Mouse (Mus musculus): ENCODE results near the gene Gm8994.
"Not testable (repeated sequence)": the region's sequence is repeated elsewhere in the genome, so short reads cannot be mapped to it uniquely, and the experiment has no call there.

The Gm8994 gene

DNA sequence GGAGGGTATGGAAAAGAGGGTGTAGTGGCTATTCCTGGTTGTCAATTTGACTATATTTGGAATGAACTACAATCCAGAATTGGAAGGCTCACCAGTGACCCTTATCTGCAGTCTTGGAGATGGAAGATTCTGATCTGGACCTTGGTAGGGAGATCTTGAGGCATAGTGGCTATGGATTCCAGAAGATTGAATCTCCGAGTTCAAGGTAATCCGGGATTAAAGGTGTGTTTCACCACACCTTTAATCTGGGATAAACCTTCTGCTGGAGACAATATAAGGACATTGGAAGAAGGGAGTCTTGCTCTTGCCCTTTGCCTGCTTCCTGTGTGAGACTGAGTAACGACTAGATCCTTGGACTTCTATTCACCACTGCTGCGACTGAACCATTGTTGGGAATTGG is at the start of gene Gm8994:
TSS of gene Gm8994 (plus strand) at position 301 of the 400 bp plus-strand sequence.
- in situ Hi-C loops (cut with MseI, MboI): not testable (repeated sequence)

DNA sequence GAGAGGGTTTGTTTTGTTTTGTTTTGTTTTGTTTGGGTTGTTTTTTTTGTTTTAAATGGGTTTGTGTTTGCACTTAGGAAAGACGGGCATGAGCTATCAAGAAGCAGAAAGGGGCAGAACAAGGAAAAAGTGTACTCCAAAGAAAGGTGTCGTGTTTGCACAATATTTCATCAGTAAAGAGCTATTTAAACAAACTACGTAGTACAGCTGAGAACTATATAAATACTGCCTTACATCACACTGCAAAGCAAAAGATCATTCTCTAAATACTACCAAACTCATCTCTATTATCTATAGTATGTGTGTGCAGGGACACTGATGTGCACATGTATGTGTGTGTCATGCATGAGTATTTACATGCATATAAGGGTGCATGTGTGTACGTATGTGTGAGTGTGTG is 49.7 kb upstream of the Gm8994 start:
- in situ Hi-C loops (cut with MseI, MboI): no loop called here

DNA sequence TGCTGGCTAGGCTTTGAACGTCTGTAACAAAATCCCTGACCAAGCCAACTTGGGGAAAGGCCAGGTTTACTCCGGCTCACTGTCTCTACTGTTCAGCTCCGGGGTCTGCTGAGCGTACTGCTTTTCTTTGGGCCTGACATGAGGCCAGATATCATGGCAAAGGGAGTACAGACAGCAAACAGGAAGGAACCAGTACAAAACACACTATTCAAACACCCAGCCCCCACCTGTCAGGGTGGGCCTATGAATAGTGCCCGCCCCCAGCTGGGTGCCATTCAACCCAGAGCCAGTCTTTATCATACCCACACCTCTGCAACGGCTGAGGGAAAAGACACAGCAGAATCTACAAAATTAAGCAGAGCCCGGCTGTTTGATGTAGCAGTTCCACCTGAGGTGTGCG is 42.8 kb upstream of the Gm8994 start:
- in situ Hi-C loops (cut with MseI, MboI): no loop called here

DNA sequence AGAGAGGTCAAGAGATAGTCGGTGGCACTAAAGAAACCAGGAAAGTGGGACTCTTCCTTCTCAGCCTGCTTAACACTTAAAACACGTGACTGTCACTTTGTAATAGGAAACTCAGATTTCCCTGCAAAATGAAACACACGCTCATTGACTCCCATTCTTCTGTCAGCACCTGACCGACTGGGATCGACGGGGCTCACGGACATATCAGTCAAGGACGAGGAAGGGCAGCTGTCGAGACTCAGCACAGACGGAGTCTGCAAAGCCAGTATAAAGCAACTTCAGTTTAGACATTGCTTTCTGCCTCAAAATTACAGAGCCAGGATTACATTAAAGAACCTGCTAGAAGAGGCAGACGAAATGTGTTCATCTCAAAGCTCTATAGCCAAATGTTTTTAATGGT is 41.2 kb upstream of the Gm8994 start:
- in situ Hi-C loops (cut with MseI, MboI): no loop called here

DNA sequence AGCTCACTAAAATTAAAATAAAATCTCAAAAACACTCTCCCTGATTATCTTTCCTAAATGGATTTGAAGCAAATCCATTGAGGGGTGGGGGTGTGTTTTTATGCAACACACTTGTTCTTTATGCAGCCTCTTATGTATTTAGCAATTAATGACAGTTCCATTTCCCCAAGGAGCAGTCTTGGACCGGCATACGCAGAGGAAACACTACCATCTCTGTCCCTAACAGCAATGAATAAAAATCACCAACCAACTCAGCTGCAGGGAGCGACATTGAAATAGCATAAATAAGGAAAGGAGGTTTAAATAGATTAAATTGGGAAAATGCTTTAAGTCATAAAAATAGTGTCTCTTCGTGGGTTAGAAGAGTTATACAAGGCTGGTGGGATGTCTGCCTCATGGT is 40.8 kb upstream of the Gm8994 start:
- in situ Hi-C loops (cut with MseI, MboI): no loop called here

DNA sequence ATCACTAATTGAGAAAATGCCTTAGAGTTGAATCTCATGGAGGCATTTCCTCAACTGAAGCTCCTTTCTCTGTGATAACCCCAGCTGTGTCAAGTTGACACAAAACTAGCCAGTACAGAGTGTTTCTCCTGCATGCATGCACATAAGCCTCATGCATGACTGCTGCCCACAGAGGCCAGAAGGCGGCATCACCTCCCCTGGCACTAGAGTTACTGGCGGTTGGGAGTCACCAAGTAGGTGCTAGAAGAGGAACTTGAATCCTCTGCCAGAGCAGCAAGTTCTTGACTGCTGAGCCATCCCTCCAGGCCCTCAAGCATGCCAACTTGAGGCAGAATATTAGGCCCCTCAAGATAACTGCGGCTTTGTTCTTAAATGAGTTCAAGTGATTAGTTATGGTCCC is 35.9 kb upstream of the Gm8994 start:
- in situ Hi-C loops (cut with MseI, MboI): no loop called here

DNA sequence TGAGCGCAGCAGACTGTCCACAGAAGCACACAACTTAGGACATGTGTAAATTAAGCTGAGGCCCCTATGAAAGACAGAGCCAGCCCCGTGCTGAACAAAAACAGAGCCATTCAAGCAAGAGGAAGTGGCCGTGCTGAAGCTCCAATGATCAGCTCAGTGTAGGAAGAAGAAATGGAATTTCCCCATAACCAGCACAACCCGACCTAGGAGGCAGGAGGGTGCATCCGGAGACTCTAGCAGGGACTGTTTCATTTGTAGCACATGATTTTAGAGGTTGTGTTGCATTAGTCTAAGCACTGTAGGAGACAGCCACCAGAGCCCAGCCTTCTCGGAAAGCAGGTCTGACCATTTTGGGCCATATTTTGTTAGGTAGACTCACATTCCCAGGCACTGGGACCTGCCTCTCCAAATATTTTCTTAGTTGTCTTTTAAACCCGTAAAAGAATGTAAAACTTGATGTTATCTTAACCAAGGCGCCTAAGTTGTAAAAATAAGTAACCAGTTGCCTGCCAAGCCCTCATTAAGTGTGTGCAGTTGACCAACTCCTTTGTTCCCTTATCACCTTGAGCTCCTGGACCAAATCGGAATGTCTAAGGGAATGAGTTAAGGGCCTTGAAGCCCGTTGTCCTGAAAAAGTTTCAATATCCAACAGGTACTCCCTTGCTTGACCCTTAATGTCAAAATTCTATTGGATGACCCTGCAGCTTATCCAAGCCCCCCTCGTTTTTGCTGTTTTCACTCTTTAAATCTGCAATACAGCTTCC is 35.2 kb upstream of the Gm8994 start:
- in situ Hi-C loops (cut with MseI, MboI): no loop called here

DNA sequence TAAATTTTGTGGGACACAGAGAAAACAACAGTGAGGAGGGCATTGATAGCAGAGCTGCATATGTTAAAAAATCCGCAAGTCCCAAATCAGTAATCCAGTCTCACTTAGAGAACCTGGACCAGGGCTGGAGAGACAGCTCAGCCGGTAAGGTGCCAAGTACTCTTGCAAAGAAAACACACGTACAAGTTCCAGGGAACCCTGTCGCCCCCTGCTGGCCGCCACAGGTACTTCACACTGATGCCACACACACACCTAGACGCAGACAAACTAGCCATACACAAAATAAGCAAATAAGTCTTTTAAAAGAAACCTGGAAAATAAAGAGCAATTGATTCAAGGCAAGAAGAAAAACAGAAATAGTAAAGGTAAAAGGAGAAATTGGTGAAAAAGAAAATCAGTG is 33.6 kb upstream of the Gm8994 start:
- in situ Hi-C loops (cut with MseI, MboI): no loop called here

DNA sequence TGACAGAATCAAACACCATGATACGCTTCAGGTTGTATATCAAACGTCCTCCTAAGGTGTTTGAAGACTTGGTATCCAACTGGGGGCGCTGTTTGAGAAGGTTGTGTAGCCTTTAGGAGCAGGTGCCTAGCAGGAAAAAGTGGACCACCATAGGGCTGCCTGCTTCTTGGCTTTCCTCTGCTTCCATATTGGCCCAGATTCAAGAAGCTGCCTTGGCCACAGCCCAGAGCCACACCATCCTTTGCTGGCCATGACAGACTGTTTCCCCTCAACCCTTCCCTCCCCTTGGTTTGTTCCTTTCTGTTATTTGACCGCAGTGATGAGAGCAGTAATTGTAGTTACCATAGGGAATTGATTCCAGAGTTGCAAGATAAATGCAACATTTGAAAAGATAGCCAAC is 31.5 kb upstream of the Gm8994 start:
- in situ Hi-C loops (cut with MseI, MboI): no loop called here

DNA sequence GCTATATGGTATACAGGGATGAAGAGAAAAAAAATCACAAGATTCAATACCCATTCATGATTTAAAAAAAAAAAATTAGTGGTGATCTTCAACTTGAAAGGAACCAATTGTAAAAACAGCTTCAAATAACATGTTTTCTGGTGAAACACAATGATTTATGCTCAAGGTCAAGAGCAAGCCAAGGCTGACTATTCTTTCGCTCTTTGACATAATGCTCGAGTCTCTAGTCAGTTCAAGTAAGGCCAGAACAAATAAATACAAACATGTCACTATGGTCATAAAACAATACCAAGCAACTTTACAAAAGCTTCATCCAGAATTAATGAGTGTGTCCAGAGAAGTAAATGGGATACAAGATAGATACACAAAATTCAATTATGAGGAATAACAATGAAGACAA is 31.1 kb upstream of the Gm8994 start:
- in situ Hi-C loops (cut with MseI, MboI): no loop called here

DNA sequence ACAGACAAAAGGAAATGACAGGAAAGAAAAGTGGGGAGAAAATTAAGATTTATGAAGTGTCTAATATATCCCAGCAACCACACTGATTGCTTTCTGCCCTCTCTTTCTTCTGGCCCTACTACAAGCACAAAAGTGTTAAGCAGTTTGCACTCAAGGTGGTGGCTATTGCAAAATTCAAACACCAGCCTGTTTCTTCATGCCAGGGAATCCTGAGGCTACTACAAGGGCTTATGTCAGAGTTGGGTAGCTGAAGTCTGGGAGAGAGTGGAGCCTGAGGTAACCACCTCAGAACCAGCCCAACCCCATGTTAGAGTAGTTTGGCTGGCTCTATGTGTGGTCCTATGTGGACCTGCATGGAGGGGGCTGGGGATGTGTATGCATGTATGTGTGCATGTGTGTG is 23.8 kb upstream of the Gm8994 start:
- in situ Hi-C loops (cut with MseI, MboI): no loop called here

DNA sequence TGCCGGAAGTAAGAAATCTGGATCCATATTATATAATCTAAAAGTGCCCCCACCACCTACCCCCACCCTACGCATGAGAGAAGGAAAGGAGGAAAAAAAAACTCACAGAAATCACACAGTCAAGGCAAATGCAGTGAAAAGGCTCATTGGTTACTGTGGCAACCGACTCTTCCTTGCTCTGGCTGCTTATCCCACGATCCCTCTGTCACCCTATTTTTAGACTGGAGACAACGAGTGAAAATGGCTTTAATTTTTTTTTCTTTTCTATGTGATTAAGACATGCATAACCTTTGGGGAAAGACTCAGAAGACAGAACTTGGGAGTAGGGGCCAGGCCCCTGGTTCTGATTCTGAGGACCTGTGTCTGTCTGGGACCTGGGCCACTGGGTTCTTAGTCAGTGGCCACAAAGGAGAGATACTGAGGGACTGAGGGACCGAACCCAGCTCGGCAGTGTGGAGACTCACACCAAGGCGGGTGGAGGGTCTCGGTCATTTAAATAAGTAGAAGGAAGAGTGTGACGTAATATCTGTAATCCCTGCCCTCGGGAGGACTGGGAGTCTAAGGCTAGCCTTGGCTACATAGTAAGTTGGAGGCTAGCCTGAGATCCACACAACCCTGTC is 22.9 kb upstream of the Gm8994 start:
- in situ Hi-C loops (cut with MseI, MboI): no loop called here

DNA sequence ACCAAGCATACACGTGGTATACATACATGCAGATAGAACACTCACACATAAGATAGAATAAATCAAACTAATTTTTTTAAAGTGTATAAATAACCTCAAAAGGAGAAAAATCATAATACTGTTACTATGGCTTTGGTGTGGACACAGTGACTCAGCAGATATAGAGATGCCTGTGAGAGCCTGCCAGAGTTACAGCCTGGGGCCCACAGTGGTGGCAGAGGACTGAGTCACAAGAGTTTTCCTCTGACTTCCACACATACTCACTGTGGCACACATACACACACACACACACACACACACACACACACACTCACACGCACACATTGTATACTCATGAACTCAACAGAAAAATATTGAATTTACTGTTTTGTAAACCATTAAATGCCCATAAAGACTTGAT is 17.9 kb upstream of the Gm8994 start:
- in situ Hi-C loops (cut with MseI, MboI): no loop called here

DNA sequence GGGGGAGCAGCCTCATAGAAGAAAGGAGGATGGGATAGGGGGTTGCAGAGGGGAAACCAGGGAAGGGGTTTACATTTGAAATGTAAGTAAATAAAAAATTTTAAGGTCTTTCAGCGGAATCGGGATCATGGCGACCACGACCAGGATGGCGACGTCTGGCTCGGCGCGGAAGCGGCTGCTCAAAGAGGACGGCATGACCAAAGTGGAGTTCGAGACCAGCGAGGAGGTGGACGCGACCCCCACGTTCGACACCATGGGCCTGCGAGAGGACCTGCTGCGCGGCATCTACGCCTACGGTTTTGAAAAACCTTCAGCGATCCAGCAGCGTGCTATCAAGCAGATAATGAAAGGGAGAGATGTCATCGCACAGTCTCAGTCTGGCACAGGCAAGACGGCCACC is 1.1 kb downstream of the Gm8994 start:
- in situ Hi-C loops (cut with MseI, MboI): not testable (repeated sequence)

DNA sequence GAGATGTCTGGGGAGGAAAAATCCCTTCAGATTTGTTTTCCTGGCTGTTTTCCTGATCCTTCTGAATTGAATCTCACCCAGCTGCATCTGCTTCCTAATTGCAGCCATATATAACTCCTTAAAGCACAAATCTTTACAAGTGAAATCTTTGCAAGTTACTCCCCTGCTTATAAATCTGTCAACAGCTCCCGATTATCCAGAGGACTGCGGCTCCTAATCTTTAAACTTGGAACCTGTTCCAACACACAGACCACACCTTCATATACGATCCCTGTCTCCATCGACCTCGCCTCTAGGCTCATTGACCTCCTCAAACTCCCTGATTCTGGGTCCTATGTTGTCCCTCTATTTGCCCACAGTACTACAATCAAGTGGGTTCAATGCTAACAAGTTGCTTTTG is 13.3 kb downstream of the Gm8994 start:
- in situ Hi-C loops (cut with MseI, MboI): no loop called here

DNA sequence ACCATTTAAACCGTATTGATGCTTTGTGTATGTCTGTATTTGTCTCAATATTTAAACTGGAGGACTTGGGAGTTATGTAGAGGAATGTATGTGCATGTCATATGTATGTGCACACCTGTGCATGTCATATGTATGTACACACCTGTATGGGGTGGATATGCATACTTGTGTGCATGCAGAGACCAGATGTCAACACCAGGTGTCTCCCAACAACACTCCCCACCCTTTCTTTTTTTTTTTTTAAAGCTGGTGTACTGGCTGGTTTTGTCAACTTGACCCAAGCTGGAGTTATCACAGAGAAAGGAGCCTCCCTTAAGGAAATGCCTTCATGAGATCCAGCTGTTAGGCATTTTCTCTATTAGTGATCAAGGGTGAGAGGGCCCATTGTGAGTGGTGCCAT is 13.8 kb downstream of the Gm8994 start:
- in situ Hi-C loops (cut with MseI, MboI): no loop called here

DNA sequence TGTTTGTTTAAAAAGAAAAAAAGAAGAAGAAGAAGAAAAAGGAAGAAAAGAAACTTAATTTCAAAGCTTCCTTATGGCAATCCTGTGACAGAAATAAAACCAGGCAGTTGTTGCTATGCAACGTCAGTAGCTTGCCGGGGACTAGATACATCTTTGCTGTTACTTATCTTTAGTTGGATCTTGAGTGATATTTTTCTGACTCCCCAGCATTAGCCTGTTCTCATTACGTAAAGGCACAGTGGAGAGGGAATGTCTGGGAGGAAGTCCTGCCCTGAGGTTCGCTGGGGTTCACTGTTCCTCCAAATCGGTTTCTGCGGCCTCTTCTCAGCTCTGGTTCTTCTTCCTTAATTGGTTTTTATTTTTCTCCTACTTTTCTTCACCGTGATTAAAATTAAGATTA is 16.5 kb downstream of the Gm8994 start:
- in situ Hi-C loops (cut with MseI, MboI): no loop called here

DNA sequence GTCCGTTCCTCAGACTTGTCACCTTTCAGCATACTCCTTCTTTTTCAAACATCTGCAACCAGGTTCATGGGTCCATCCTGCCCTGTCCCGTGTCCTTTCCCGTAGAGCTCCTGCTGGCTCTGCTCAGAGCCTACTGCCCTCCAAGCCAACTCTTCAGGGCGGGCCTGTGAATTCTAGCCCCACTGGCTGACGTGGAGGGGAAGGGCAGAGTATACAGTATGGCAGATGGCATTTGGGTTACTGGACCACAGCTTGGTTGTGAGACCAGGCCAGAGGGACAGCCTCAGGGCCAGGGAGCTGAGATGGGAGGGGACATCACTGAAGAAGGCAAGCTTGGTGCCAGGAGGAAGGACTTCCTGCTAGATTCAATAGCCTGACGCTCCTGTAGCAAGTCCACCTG is 17.7 kb downstream of the Gm8994 start:
- in situ Hi-C loops (cut with MseI, MboI): no loop called here

DNA sequence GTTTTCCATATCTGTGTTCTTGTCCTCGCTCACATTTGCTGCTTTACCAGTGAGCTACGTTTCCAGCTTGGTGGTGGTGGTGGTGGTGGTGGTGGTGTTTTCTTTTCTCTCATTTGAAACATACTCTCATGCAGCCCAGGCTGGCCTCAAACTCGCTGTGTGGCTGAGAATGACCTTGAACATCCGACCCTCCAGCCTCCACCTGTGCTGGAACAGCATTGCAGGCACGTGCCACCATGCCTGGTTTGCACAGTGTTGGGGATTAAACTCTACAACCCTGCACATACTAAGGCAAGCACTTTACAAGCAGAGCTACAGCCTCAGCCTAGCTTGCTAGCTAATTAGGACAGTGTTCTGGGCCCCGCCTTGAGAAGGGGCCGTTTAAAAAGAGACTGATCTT is 18.3 kb downstream of the Gm8994 start:
- in situ Hi-C loops (cut with MseI, MboI): no loop called here

DNA sequence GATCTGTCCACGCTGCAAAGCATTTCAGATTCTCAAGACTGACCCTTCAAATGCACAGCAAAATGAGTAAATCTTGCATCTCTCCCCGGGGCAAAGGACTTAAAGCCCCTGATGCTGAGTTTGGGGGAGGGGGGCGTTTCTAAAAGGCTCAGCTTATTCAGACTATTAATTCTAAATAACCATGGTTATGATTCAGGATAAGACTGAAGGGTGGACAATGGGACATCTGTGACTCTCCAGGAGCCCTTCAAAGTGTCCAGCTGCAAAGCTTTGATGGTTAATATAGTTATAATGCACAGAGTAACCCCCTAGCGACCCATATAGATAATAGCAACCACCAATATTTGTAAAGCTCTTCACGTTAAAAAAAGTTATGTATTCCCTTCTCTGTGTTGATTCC is 19.7 kb downstream of the Gm8994 start:
- in situ Hi-C loops (cut with MseI, MboI): no loop called here

DNA sequence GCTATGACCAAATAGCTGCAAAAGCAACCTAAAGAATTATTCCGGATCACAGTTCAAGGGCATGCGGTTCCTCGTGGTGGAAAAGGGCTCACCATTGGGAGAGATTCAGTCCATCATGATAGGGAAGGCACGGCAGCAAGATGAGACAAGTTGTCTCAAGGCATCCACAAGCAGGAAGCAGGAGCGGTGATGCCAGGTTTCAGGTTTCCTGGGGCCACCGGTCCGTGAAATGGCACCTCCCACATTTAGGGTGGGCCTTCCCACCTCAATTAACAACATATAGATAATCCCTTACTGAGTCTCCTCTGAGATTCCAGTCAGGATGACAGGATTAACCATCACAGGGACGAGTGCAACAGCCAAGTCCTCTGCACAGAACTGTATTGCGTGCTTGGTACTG is 20.3 kb downstream of the Gm8994 start:
- in situ Hi-C loops (cut with MseI, MboI): no loop called here

DNA sequence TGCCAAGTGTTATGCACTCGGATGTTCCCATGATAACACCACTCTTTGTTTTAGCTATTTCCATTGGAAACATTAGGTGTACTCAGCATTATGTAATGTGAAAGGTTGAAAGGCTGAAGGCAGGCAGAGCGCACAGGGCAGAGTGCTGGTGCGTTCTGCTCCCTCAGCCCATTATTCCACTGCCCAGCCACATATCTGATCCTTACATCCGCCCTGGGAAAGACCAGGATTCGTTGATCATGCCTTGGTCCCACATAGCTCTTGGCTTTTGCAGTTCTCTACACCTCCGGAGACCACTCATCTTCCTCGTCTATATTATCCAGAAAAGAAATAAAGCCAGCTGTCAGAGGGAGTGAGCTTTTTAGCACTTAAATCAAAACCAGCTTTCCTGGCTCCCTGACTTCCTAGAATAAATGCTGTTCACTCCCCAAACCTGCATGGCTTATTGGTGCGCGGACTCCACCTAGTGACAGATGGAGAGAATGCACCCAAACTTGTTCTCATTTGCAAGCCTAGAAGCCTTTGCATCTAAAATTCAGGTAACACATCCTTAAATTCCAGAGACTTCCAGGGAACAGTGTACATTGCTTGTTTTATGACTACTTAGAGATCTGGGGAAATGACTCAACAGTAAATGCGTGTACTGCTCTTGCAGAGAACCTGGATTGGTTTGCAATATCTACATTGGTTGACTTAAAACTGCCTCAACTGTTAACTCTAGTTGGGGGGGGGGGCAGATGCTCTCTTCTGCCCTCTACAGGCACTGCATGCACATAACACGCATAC is 26.3 kb downstream of the Gm8994 start:
- in situ Hi-C loops (cut with MseI, MboI): loop anchor here in 1 of 2 experiments (25.0 kb wide), 1 partner anchor 441 kb away; no protein-coding TSS in a partner anchor

DNA sequence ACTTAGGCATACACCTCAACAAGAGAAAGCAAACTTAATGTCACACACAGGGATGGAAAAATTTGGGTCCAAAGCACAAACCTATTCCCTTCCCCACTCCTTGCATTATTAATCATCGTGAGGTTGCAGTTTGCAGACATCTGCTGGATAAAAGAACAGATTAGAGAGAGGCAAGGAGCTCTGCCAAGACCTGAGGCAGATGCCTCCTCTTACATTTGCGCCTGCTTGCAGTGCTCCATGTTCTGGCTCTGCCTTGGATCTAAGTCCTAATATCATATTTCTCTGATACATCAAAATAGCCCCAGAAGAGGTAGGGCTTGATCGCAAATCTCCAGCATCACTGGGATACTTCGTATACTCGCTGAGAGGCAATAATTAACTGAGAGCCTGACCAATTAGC is 31.1 kb downstream of the Gm8994 start:
- in situ Hi-C loops (cut with MseI, MboI): loop anchor here in 1 of 2 experiments (25.0 kb wide), 1 partner anchor 446 kb away; no protein-coding TSS in a partner anchor
